Mouse (Mus musculus) forebrain, embryonic 14.5 days (tissue): ENCODE results near the gene Nrm. TPM values are rescaled to one million over a fixed set of nuclear protein-coding genes. Genes with fewer than 3 reads are reported as not detected.

Experiments
- ATAC-seq: fragments of 200-750 bp; cut with Nextera tagmentation; 2 replicates; pipeline ENCODE4 v1.8.0; 2017; ENCODE audit warnings: mild to moderate bottlenecking, moderate library complexity
- DNase-seq: peaks from one replicate; pipeline ENCODE4 v3.0.0-alpha.2; 2015; ENCODE audit warnings: low spot score
- H3K27ac ChIP-seq: fragments of 300-500 bp; sonication (generic); 2 replicates; pipeline ENCODE4 v1.5.1; 2014; ENCODE audit warnings: low read depth, mild to moderate bottlenecking, control low read depth, low read length, moderate library complexity
- H3K27me3 ChIP-seq: fragments of 300-500 bp; sonication (generic); replicated peaks from 2 replicates; pipeline ENCODE4 v1.6.1; 2014; ENCODE audit warnings: low read length, control low read depth, mixed read lengths; ENCODE audit not compliant: control insufficient read depth, insufficient read depth
- H3K36me3 ChIP-seq: fragments of 300-500 bp; sonication (generic); 2 replicates; pipeline ENCODE4 v1.6.1; 2014; ENCODE audit warnings: low read length, control low read depth; ENCODE audit not compliant: control insufficient read depth, insufficient read depth
- H3K4me1 ChIP-seq: fragments of 300-500 bp; sonication (generic); 2 replicates; pipeline ENCODE4 v1.6.1; 2014; ENCODE audit warnings: antibody characterized with exemption, low read length, control low read depth; ENCODE audit not compliant: control insufficient read depth, insufficient read depth
- H3K4me2 ChIP-seq: fragments of 300-500 bp; sonication (generic); 2 replicates; pipeline ENCODE4 v1.6.1; 2014; ENCODE audit warnings: mild to moderate bottlenecking, control low read depth, low read length
- H3K4me3 ChIP-seq: fragments of 300-500 bp; sonication (generic); 2 replicates; pipeline ENCODE4 v1.5.1; 2014; ENCODE audit warnings: low read depth, low read length, control low read depth
- H3K9ac ChIP-seq: fragments of 300-500 bp; sonication (generic); 2 replicates; pipeline ENCODE4 v1.6.1; 2014; ENCODE audit warnings: mild to moderate bottlenecking, low read length, control low read depth, moderate library complexity
- H3K9me3 ChIP-seq: fragments of 300-500 bp; sonication (generic); replicated peaks from 2 replicates; pipeline ENCODE4 v1.6.1; 2016; ENCODE audit warnings: low read length, control low read depth, mixed read lengths; ENCODE audit not compliant: control insufficient read depth
- WGBS: fragments of 180-500 bp; shearing (Covaris S2); extraction: QIAGEN DNeasy Blood & Tissue Kit; methylation state at CpG from one replicate; pipeline ENCODE4 v1.1.7; 2014; 5-methylcytosine and 5-hydroxymethylcytosine counted together
- polyA plus RNA-seq: library from polyadenylated mRNA; unstranded; fragments of >200 nt; fragmentation: Nextera tagmentation; extraction: Ambion mirVana; gene quantifications from 2 replicates; pipeline ENCODE4 v1.2.1, GENCODE M21; 2014

Nrm gene
- polyA plus RNA-seq, 1 experiment from 2014 or later, result 29.6 TPM

DNA sequence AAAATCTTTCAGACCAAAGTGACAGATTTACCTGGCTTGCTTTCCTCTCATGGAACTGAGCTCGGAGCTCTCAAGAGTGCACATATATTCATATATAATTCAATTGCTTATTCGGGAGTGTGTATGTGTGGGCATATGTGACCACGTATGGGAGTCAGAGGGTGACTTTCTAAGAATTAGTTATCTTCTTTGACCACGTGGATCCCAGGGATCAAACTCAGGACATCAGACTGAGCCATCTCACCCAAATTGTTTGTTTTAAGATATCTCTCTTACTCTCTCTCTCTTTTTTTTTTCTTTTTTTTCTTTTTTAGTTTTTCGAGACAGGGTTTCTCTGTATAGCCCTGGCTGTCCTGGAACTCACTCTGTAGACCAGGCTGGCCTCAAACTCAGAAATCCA lies 41.0 kb upstream of the Nrm start:
- 82% methylated on average over 5 of the region's 5 CpGs for WGBS
- Histone ChIP-seq H3K36me3 (no peaks in the 10 kb centered on the region), H3K27me3 (no peaks in the 10 kb centered on the region; the same call in 1 of the 2 replicates), H3K9me3 (no peaks in the 10 kb centered on the region), H3K4me1 (peaks cover 16% of the 10 kb centered on the region), H3K4me2 (no peak overlapping the region), H3K27ac (no peak overlapping the region), H3K4me3 (no peak overlapping the region), H3K9ac (no peak overlapping the region)
- DNase-seq (no peak), ATAC-seq (no peak)

DNA sequence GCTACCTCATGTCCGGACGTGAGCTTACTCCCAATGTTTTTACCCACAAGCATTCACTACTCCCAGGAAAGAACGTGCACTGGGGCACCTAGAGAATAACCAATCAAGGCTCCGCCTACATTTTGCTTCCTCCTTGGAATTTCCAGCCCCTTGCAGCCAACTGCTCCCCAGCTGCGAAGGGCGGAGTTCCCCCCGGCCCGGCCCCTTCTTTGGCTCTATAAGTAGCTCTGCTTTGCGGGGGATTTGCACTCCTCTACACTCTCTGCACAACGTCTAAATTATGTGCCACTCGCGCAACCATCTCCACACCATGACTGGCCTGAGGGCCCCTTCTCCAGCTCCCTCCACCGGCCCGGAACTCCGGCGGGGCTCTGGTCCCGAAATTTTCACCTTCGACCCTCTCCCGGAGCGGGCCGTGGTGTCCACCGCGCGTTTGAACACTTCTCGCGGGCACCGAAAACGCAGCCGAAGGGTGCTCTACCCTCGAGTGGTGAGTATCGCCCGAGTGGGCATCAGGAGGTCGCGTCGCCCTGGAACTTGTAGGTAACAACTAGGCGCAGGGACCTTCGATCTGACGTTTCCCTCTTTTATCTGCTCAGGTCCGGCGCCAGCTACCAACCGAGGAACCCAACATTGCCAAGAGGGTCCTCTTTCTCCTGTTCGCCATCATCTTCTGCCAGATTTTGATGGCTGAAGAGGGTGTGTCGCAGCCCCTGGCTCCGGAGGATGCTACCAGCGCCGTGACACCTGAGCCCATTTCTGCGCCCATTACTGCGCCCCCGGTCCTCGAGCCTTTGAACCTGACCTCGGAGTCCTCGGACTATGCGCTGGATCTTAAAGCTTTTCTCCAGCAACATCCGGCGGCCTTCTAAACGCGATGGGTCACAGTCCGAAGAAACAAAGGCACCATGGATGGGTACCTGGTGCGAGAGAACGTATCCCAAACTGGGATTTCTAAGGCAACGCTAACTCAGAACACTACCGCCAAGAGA lies 39.4 kb upstream of the Nrm start, which contains the start of gene Ier3:
TSS of gene Ier3 (plus strand) at position 246 of the 992 bp plus-strand sequence.
- Histone ChIP-seq H3K9ac (peak within 1 kb of the TSS; percentile 61), H3K4me3 (peak within 1 kb of the TSS; percentile 54), H3K9me3 (no peaks in the 10 kb centered on the region), H3K27ac (no peak within 1 kb of the TSS; the same call in 1 of the 2 replicates), H3K36me3 (peaks cover 8% of the 10 kb centered on the region), H3K4me1 (peaks cover 16% of the 10 kb centered on the region), H3K27me3 (no peaks in the 10 kb centered on the region; the same call in 1 of the 2 replicates), H3K4me2 (peak within 1 kb of the TSS; percentile 93)
- 1% methylated on average over 62 of the region's 62 CpGs for WGBS
- ATAC-seq (peak; percentile 38), DNase-seq (peak; percentile 85)

DNA sequence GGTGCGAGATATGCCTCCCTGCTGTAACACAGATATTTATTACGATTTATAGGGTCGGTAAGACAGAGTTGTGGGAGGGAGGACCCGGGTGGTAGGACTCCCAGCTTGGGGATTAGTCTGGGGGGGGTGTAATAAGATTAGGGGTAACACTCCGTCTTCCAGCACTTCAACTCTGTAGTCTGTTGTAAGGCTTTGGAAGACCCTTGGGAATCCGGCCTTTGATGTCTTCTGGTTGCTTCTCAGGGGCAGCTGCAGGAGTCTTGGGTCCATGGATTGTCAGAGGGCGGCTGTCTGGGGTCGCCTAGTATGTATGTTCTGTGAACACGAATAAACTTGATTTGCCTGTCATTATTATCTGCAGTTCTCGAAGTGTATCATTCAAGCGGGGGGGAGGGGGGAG lies 38.6 kb upstream of the Nrm start:
- peak overlapping the region; percentile 54 for H3K4me3 ChIP-seq
- H3K27me3 ChIP-seq, result no peaks in the 10 kb centered on the region; the same call in 1 of the 2 replicates
- H3K4me2 ChIP-seq, result peak overlapping the region; percentile 93
- 0 out of 2 replicates have a peak overlapping the region, but pooled peaks have one; percentile 73 for H3K27ac ChIP-seq
- WGBS, result 3% methylated on average over 11 of the region's 11 CpGs
- H3K4me1 ChIP-seq, result peaks cover 16% of the 10 kb centered on the region
- peak overlapping the region; percentile 61 for H3K9ac ChIP-seq
- DNase-seq (no peak), ATAC-seq (no peak; the same call in 1 of the 2 replicates)
- H3K9me3 ChIP-seq, result no peaks in the 10 kb centered on the region
- H3K36me3 ChIP-seq, result peaks cover 16% of the 10 kb centered on the region

GRCm38 (mm10) chr17:35822964-35823937 lies 37.9 kb upstream of the Nrm start, which contains the start of gene Flot1:
Gene Flot1 (plus strand): TSS chr17:35823230.
- ATAC-seq (peak; percentile 91), DNase-seq (peak; percentile 92)
- peak within 1 kb of the TSS; percentile 54 for H3K4me3 ChIP-seq
- peak within 1 kb of the TSS; percentile 73 for H3K27ac ChIP-seq
- H3K4me2 ChIP-seq, result peak within 1 kb of the TSS; percentile 93
- no peaks in the 10 kb centered on the region for H3K9me3 ChIP-seq
- H3K4me1 ChIP-seq, result peaks cover 16% of the 10 kb centered on the region
- peak within 1 kb of the TSS; percentile 70 for H3K9ac ChIP-seq
- under 1% methylated on average over 39 of the region's 47 CpGs for WGBS
- H3K27me3 ChIP-seq, result no peaks in the 10 kb centered on the region; the same call in 1 of the 2 replicates
- H3K36me3 ChIP-seq, result peaks cover 23% of the 10 kb centered on the region

DNA sequence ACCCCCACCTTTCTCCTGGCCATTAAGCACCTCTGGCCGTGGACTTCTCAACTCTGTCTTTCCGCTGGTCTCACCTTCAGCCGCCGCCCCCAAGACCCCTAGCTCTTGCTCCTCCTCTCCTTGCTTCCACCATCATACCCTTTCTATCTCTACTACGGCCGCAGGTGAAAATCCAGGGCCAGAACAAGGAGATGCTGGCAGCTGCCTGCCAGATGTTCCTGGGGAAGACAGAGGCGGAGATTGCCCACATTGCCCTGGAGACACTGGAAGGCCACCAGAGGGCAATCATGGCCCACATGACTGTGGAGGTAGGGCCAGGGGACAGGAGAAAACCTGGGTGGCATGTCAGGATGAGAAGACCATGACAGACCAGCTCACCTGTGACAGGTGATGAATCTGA lies 36.7 kb upstream of the Nrm start:
- no peak for DNase-seq

DNA sequence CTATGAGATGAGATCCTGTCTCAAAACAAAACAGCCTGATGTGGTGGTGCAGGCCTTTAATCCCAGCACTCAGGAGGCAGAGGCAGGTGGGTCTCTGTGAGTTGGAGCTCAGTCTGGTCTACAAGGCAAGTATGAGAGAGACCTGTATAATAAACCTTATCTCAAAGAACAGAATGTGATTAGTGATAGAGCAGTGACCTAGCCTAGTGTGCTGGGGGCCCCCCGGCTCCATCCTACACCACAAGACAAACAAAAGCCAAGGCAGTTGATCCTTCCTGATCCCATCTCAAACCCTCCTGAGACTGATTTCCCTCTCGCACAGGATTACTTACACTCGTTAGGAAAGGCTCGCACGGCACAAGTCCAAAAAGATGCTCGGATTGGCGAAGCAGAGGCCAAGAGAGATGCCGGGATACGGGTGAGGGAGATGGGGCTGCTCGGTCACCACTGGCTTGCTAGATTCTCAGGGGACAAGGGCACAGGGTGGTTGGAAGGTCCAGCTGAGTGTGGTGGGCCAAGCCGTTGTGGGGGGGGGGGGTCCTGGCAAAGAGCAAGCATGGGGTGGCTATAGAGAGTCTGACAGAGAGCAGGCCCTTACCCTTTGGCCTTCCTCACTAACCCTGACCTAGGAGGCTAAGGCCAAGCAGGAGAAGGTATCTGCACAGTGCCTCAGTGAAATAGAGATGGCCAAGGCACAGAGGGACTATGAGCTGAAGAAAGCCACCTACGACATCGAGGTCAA lies 35.8 kb upstream of the Nrm start:
- Histone ChIP-seq H3K4me3 (no peak overlapping the region), H3K27ac (no peak overlapping the region), H3K9me3 (no peaks in the 10 kb centered on the region), H3K9ac (no peak overlapping the region), H3K4me2 (no peak overlapping the region), H3K4me1 (peaks cover 16% of the 10 kb centered on the region), H3K27me3 (no peaks in the 10 kb centered on the region; the same call in 1 of the 2 replicates), H3K36me3 (peaks cover 29% of the 10 kb centered on the region)
- ATAC-seq (no peak), DNase-seq (no peak)
- 90% methylated on average over 13 of the region's 13 CpGs for WGBS

More for the DNA sequence above, 36.7 kb upstream of the Nrm start:
- Histone ChIP-seq H3K9me3 (no peaks in the 10 kb centered on the region), H3K4me2 (peak overlapping the region; percentile 93), H3K4me1 (peaks cover 16% of the 10 kb centered on the region), H3K9ac (peak overlapping the region; percentile 70; the same call in 1 of the 2 replicates), H3K27me3 (no peaks in the 10 kb centered on the region; the same call in 1 of the 2 replicates), H3K4me3 (no peak overlapping the region), H3K27ac (0 out of 2 replicates have a peak overlapping the region, but pooled peaks have one; percentile 73), H3K36me3 (peaks cover 26% of the 10 kb centered on the region)
- no peak for ATAC-seq
- WGBS, result 72% methylated on average over 7 of the region's 7 CpGs

DNA sequence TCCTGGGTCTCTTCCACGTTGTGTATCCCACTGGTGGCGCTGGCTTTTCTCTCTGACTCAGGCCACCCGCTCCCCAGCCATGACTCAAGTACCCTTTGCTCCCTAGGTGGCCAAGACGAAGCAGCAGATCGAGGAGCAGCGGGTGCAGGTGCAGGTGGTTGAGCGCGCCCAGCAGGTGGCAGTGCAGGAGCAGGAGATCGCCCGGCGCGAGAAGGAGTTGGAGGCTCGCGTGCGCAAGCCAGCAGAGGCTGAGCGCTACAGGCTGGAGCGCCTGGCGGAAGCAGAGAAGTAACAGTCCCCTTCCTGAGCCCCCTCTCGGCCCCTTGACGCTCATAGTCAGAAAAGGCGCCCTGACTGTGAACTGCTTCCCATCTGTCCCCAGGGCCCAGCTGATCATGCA lies 31.4 kb upstream of the Nrm start:
- Histone ChIP-seq H3K4me1 (peaks cover 10% of the 10 kb centered on the region), H3K4me2 (0 out of 2 replicates have a peak overlapping the region, but pooled peaks have one; percentile 5), H3K27me3 (no peaks in the 10 kb centered on the region), H3K9ac (no peak overlapping the region), H3K4me3 (no peak overlapping the region), H3K9me3 (no peaks in the 10 kb centered on the region), H3K27ac (no peak overlapping the region), H3K36me3 (peaks cover 65% of the 10 kb centered on the region)
- WGBS, result 1% methylated on average over 21 of the region's 21 CpGs
- ATAC-seq (peak; percentile 74), DNase-seq (peak; percentile 85)
